In the genomic region with DNA sequence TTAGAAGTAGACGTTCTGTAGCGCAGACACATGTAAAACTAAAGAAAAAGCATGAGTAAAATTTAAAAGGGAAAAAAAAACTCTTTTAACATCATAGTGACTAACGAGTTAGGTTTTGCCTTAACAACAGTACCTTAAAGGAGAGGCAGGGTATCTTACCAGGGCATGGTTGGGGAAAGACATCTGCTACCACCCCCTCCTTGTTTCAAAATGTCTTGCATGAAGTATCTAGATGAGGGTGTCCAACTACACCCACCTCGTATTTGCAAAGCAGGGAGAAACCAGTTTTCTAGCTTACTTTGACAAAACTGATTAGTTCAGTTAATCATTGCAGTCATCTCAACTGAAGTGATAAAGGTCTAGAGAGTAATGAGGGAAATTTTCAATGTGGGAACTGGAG, we compare ENCODE assay signal across 29 mouse cellular contexts.
A peak's percentile ranks its signal among the peaks of the same experiment; 100 is the strongest.
DNase-seq lines count a peak whose midpoint lies in the region; ATAC-seq lines count a peak whose summit lies in the region.
"Had no signal": no experiment of that assay in that cellular context is flagged by ENCODE, and none has a peak within 500 bp of the region (broad histone marks: within the 10 kb centered on the region; RNA-seq: fewer than 3 reads in every experiment).

No protein-coding gene starts in this region.

- ATAC-seq in frontal cortex, adult (ENCODE audit: low TSS enrichment) = peak; percentile 94
- no peak for ATAC-seq in hindbrain, embryonic 14.5 days (ENCODE audit: low FRiP score)
- ATAC-seq in hindbrain, embryonic 13.5 days (ENCODE audit: low FRiP score) = no peak
- no peak for ATAC-seq in forebrain, embryonic 15.5 days (replicated peaks)
- ATAC-seq: activated CD4-positive, CD25-positive, alpha-beta regulatory T cell, adult 4 months; CD4-positive, CD25-positive, alpha-beta regulatory T cell, adult 4 months; forebrain, embryonic 14.5 days; Patski had no signal

- no peak overlapping the region for H3K4me2 ChIP-seq in hindbrain, embryonic 14.5 days (replicated peaks)
- no peak overlapping the region for H3K4me2 ChIP-seq in hindbrain, embryonic 13.5 days
- H3K4me2 ChIP-seq in forebrain, embryonic 15.5 days (replicated peaks) = no peak overlapping the region
- H3K4me2 ChIP-seq: embryonic facial prominence, embryonic 13.5 days; embryonic facial prominence, embryonic 15.5 days; forebrain, embryonic 12.5 days had no signal

- no peak overlapping the region for H3K9ac ChIP-seq in hindbrain, embryonic 14.5 days
- no peak overlapping the region for H3K9ac ChIP-seq in hindbrain, embryonic 13.5 days
- no peak overlapping the region for H3K9ac ChIP-seq in forebrain, embryonic 15.5 days (replicated peaks)
- H3K9ac ChIP-seq: embryonic facial prominence, embryonic 13.5 days; embryonic facial prominence, embryonic 15.5 days; forebrain, embryonic 12.5 days had no signal

- H3K9me3 ChIP-seq in hindbrain, embryonic 14.5 days (ENCODE audit: control insufficient read depth, low read length) = no peaks in the 10 kb centered on the region
- no peaks in the 10 kb centered on the region for H3K9me3 ChIP-seq in hindbrain, embryonic 13.5 days
- no peaks in the 10 kb centered on the region for H3K9me3 ChIP-seq in forebrain, embryonic 15.5 days
- H3K9me3 ChIP-seq: embryonic facial prominence, embryonic 13.5 days; embryonic facial prominence, embryonic 15.5 days; forebrain, embryonic 10.5 days; forebrain, embryonic 12.5 days had no signal

- H3K27ac ChIP-seq in hindbrain, embryonic 14.5 days = no peak overlapping the region
- no peak overlapping the region for H3K27ac ChIP-seq in hindbrain, embryonic 13.5 days
- no peak overlapping the region for H3K27ac ChIP-seq in forebrain, embryonic 15.5 days (replicated peaks)
- H3K27ac ChIP-seq: embryonic facial prominence, embryonic 13.5 days; embryonic facial prominence, embryonic 15.5 days; forebrain, embryonic 10.5 days; forebrain, embryonic 12.5 days had no signal

- H3K4me1 ChIP-seq in hindbrain, embryonic 14.5 days (replicated peaks; ENCODE audit: control insufficient read depth, insufficient read depth, low read length) = no peaks in the 10 kb centered on the region
- no peaks in the 10 kb centered on the region for H3K4me1 ChIP-seq in hindbrain, embryonic 13.5 days (replicated peaks)
- no peaks in the 10 kb centered on the region for H3K4me1 ChIP-seq in forebrain, embryonic 15.5 days
- H3K4me1 ChIP-seq: embryonic facial prominence, embryonic 13.5 days; embryonic facial prominence, embryonic 15.5 days; forebrain, embryonic 10.5 days; forebrain, embryonic 12.5 days had no signal

- WGBS in hindbrain, embryonic 14.5 days = 92% methylated on average over 4 of the region's 4 CpGs
- 93% methylated on average over 4 of the region's 4 CpGs for WGBS in hindbrain, embryonic 13.5 days
- WGBS in forebrain, embryonic 15.5 days = 84% methylated on average over 4 of the region's 4 CpGs

- DNase-seq in frontal cortex, postnatal 14 days (ENCODE audit: low spot score in 2 of 2) = no peak
- peak; percentile 21 for DNase-seq in hindbrain, embryonic 14.5 days (ENCODE audit: low spot score)
- peak; percentile 39 for DNase-seq in right cerebral cortex, adult 18-20 months
- no peak for DNase-seq in right cerebral cortex, postnatal 36 days (ENCODE audit: low spot score in 2 of 2)
- DNase-seq: adrenal gland, adult 8-10 months; adrenal gland, postnatal 14 days; adrenal gland, postnatal 36 days; B cell, adult 2 months; cerebellum, adult 11 months; cerebellum, adult 18-20 months; cerebellum, adult 8-10 months; cerebellum, adult 9-11 months; cerebellum, postnatal 14 days; cerebellum, postnatal 36 days; embryo, embryonic 11 days had no signal

- no peaks in the 10 kb centered on the region for H3K36me3 ChIP-seq in hindbrain, embryonic 14.5 days (replicated peaks; ENCODE audit: control insufficient read depth, insufficient read depth)
- H3K36me3 ChIP-seq in hindbrain, embryonic 13.5 days = no peaks in the 10 kb centered on the region
- H3K36me3 ChIP-seq in forebrain, embryonic 15.5 days = no peaks in the 10 kb centered on the region
- H3K36me3 ChIP-seq: embryonic facial prominence, embryonic 13.5 days; embryonic facial prominence, embryonic 15.5 days; forebrain, embryonic 10.5 days; forebrain, embryonic 12.5 days; G1E had no signal

- no peaks in the 10 kb centered on the region for H3K27me3 ChIP-seq in hindbrain, embryonic 14.5 days (ENCODE audit: control insufficient read depth, insufficient read depth, low read length)
- H3K27me3 ChIP-seq in hindbrain, embryonic 13.5 days = no peaks in the 10 kb centered on the region
- H3K27me3 ChIP-seq in forebrain, embryonic 15.5 days = no peaks in the 10 kb centered on the region
- H3K27me3 ChIP-seq: CH12.LX; embryonic facial prominence, embryonic 13.5 days; embryonic facial prominence, embryonic 15.5 days; forebrain, embryonic 12.5 days; Patski had no signal

- H3K4me3 ChIP-seq in hindbrain, embryonic 14.5 days (replicated peaks; ENCODE audit: low read length) = no peak overlapping the region
- no peak overlapping the region for H3K4me3 ChIP-seq in hindbrain, embryonic 13.5 days
- no peak overlapping the region for H3K4me3 ChIP-seq in forebrain, embryonic 15.5 days
- H3K4me3 ChIP-seq: embryonic facial prominence, embryonic 13.5 days; embryonic facial prominence, embryonic 15.5 days; erythroblast, embryonic 14.5 days; forebrain, embryonic 10.5 days; forebrain, embryonic 12.5 days had no signal

Comparison
In these comparisons a context has a peak if more than half of its experiments do, and no peak if none do; other contexts are left out.
1. DNase-seq: peak in hindbrain, embryonic 14.5 days (single experiment) and right cerebral cortex, adult 18-20 months (single experiment); none in frontal cortex, postnatal 14 days (0 of 2) and right cerebral cortex, postnatal 36 days (0 of 2).